Mouse (Mus musculus): Measurements from ENCODE around the gene Ankub1.

Ankub1 gene

GRCm38 (mm10) chr3:57634763-57635487 lies 57.7 kb downstream of the Ankub1 start:
- no peak for DNase-seq

DNA sequence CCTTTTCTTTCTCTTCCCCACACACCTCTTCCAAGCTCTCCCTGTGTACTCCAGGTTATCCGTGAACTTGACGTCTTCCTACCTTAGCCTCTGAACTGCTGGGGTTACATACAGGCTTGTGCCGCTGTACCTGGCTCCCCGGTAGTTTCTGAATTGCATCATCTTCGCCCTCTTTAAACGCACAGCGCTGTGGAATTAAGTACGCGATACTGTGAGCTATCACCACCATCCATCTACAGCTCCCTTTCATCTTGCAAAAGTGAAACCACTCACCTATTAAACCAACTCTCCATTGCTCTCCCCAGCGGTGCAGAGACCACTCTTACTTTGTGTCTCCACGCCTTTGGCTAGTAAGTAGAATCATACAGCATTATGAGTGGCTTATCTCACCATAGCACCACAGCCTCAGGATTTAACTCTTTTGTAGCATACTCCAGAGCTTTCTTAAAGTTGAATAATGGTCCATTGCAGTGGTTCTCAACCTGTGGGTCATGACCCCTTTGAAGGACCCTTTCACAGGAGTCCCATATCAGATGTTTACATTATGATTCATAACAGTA lies 65.6 kb downstream of the Ankub1 start:
- no peak for DNase-seq

DNA sequence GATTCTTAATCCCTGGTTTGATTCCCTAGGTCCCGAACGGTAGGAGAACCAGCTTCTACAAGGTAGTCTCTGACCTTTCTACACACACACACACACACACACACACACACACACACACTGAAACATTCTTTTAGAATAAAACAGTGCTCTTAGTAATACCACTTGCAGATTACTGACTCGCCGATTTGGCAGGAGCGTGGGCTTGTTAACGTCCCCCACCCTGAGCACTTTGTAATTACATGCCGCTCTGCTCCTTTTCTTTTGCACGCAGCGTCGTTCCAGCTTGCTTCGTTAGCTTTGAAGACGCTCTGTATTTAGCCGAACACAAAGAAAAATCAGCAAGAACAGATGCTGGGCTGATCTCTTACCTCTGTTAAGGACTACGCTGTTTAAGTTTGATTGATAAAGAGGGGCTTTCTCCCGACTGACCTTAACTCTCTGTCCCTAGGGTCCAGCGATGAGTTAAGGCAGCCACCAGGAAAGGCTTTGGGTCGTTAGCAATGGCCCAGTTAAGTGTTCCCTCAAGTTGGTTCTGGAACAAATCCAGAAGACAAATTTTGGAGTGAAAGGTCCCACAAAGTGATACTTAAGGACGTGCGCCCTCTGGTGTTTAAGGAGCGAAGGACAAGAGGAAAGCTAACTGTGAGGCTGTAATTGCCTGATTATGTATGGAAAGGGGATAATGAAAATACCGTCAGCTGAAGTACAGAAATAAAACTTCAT lies 67.2 kb downstream of the Ankub1 start:
- DNase-seq, result peak; percentile 6

GRCm38 (mm10) chr3:57619718-57620117 lies 72.9 kb downstream of the Ankub1 start:
- no peak for DNase-seq

GRCm38 (mm10) chr3:57615652-57616051 lies 76.9 kb downstream of the Ankub1 start:
- DNase-seq, result no peak

- no peak for DNase-seq
Observed at GRCm38 (mm10) chr3:57612430-57612997, 80.1 kb downstream of the Ankub1 start.

GRCm38 (mm10) chr3:57611776-57612175 lies 80.8 kb downstream of the Ankub1 start:
- no peak for DNase-seq

Measured in cerebellum, adult 11 months (tissue).